Mouse (Mus musculus): ENCODE results near the gene Znrf4.
A peak's percentile ranks its signal among the peaks of the same experiment; 100 is the strongest.
"Not testable (repeated sequence)": the region's sequence is repeated elsewhere in the genome, so short reads cannot be mapped to it uniquely, and the experiment has no call there.

The Znrf4 gene

DNA sequence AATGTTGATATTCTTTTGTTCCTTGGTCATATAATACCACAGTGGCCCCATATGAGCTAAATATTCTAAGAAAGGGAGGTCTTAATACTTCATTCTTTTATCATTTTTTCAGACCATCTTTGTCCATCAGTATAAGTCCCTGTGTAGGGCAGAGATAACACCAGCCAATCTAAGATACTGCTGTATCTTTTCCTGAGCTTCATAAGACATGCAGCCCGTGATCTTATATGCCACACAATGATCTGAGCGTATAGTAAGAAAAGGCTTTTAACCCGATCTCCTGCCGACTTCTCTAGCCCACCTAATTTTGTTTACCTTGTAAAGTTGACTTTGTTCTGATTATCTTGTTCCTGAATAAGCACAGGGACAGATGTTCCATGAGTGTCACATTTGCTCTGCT lies 12.7 kb upstream of the Znrf4 start:
- peak; percentile 5 for DNase-seq

DNA sequence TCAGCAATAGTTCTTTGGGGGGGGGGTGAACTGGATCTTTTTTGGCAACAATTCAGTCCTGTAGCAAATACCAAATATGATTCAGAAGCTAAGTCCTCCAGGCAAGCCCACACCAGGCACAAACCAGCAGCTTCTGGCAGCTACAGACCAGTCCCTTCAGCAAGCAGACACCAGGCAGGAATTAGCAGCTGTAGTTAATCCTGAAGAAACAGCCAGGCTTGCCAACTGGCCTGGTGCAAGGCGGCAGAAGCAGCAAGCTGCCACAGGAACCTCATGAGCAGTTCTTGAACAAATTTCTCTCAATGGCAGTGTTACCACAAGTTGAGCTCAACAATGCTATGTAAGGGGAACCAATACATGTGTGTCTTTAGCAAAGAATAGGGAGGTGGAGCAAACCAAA lies 10.5 kb upstream of the Znrf4 start:
- peak; percentile 46 for DNase-seq

DNA sequence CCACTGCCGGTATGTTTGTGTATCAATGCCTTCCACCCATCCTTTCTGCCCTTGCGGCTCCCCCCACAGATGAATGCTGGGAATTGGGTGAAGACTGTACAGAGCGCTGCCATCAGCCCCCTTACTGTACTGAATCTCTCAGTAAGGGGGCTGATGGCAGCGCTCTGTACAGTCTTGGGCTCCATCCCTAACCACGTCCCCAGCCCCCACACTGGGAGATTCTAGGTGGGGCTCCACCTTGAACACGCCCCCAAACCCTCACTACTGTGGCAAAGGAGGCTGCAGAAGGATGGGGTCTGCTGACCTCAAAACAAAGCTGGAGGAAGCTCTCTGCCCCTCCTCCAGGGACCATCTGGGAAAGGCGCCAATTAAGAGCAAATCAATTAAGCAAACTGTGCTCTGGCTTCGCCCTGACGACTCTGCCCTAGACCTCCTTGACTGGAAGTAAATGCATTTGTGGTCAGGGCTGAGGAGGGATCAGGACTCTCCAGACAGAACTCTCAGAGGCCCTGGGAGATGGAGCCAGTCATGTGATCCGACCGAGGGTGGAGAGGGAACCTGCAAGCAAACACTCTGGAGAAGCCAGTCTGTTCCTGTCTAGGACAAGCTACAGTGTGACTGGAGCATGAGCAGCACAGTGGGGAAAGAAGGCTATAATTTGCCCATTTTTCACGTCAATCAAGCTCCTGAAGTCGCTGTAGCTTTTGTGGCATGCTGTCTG lies 3.6 kb upstream of the Znrf4 start:
- peak; percentile 85 for DNase-seq

DNA sequence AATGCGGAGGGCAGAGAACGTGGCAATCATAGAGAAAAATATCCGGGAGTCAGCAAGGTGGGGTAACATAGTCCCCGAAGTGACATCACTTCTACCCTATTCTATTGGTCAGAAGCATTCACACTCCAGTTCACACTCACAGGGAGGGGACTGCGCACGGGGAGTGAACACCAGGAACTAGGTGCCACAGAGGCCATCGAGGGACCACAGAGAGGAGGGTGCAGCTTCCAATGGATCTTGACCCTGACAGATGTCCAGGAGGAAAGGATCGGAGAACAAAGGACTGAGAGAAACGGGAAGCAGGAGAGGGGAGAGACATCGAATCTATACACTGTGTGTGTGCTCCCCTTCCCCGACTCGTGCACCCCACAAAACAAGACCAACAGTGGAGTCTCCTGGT lies 2.7 kb upstream of the Znrf4 start:
- DNase-seq, result peak; percentile 72

DNA sequence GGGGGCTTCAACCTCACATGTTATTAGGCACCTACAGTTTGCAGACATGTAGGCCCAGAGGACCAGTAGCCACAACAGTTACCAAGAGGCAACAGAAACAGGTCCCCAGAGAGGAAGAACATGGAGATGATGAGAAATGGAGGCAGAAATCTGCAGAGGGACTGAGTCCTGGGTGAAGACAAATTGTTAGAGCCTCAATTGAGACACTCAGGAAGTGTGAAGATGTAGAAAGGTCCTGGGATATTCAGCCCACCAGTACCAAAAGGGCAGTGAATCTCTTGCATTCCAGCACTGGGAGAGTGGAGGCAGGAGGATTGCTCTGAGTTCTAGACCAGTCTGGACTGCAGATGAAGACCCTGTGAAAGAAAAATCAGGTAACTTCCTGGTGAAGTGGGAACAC lies 2.1 kb upstream of the Znrf4 start:
- DNase-seq, result peak; percentile 68

DNA sequence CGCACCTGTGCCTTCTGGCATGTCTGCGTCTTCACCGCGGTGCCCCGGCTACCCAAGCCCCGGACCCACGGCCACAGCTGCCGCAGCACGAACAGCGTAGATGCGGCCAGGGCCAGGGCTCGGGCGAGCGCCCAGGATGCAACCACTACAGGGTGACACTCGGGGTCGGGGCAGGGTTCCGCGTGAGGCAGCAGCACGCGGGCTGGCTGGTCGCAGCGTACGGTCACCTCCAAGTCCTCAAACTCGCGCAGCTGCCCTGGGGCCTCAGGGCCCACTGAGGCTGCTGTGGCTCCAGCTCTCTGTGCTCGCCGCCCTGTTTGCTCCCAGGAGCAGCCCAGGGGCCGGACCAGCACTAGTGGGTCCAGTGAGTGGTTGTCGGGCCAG lies 532 bp downstream of the Znrf4 start:
- peak; percentile 84 for DNase-seq

- DNase-seq, result peak; percentile 88
Measured at GRCm38 (mm10) chr17:56510970-56511706, 1.1 kb downstream of the Znrf4 start.

- DNase-seq, result peak; percentile 89
Measured at GRCm38 (mm10) chr17:56510473-56510969, 1.7 kb downstream of the Znrf4 start.

- DNase-seq, result peak; percentile 70
Measured at GRCm38 (mm10) chr17:56509707-56510472, 2.3 kb downstream of the Znrf4 start.

DNA sequence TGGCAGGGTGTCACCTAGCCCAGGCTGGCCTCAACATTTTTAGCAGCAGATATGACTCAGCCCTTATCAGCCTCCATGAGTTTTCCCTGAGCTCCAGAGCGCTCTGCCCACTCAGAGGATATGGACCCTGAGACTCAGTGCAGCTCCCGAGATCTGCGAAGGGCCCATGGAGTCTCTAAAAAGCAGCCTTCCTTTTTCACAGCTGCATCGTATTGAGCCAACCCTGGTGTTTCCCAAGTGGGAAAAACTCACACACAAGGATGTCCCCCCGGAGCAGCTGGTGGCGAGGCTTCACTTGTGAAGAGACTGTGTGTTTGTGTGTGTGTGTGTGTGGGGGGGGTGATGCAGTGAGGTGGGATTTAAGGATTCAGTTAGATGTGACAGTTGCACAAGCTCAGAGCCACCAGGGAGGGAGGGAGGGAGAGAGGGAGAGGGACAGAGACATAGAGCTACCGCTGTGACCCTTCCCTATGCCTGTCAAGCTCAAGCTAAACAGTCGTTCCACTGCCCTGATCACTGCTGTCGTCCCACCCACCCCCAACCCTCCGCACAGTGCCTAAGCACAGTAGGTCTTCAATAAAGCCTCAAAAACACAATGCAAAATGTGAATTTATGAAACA lies 3.1 kb downstream of the Znrf4 start:
- DNase-seq, result peak; percentile 85

- DNase-seq, result peak; percentile 100
Measured at GRCm38 (mm10) chr17:56507161-56508068, 4.8 kb downstream of the Znrf4 start.

DNA sequence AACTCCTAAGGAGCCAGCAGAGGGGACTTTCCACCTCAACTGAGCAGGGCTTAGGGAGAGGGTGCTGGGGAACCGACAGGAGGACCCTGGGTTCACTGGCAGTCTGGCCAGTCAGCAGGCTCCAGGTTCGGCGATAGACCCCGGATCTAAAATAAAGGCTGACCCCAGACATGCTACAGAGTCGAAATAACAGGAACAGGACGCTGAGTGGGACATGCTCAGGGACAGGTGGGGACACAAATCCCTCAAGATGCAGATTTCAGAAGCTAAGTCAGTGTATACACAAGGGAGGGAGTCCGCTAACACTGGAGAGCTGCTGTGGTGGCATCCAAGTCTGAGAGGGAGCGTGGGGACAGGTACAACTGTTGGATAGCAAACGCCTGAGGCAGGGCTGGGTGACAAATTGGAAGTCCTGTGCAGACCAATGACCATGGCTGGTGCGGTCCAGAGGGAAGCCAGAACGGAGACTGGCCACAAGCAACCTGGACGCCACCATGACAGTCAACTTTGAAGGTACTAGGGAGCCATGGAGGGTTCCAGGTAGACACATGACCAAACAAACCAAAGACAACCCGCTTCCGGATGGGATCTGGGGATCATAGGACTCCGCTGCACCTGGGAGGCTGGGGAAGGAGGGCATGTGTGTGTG lies 5.7 kb downstream of the Znrf4 start:
- DNase-seq, result peak; percentile 91

- peak; percentile 51 for DNase-seq
Measured at GRCm38 (mm10) chr17:56505401-56505800, 6.8 kb downstream of the Znrf4 start.

DNA sequence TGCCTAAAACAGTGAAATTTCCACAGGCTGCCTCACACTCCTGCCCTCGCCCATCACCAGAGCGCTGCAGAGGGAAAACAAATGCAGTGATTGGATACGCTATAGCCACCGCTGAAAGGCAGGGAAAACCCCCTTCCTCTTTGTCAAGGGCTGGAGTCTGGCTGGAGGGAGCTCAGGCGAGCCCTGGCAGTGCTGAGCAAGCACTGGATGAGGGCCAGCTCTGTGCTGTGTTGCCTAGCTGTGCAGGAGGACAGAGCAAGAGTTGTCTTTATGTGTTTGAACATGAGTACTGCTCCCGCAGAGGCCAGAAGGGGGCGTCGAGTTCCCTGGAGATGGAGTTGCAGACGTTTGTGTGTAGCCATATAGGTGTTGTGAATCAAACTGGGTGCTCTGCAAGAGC lies 9.7 kb downstream of the Znrf4 start:
- no peak for DNase-seq

DNA sequence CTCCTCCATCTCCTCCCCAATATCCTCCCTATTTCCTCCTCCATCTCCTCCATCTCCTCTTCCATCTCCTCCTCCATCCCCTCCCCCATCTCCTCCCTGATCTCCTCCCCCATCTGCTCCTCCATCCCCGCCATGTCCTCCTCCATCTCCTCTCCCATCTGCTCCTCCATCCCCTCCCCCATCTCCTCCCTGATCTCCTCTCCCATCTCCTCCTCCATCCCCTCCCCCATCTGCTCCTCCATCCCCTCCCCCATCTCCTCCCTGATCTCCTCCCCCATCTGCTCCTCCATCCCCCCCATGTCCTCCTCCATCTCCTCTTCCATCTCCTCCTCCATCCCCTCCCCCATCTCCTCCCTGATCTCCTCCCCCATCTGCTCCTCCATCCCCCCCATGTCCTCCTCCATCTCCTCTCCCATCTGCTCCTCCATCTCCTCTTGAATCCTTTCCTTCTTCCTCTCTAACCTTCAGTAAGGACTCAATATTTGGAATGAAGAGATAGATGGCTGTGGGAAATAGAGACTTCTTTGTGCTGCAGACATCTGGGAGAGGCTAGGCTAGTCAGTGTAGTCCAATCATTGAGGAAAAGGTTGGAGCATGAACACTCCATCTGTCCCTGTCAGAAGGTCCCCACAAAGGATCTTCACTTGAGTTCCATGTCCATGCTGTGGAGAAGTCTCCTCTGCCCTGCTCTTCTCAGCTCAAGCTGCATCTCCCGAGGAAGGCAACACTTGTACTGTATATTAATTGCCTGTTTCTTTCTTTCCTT lies 10.4 kb downstream of the Znrf4 start:
- not testable (repeated sequence) for DNase-seq

DNA sequence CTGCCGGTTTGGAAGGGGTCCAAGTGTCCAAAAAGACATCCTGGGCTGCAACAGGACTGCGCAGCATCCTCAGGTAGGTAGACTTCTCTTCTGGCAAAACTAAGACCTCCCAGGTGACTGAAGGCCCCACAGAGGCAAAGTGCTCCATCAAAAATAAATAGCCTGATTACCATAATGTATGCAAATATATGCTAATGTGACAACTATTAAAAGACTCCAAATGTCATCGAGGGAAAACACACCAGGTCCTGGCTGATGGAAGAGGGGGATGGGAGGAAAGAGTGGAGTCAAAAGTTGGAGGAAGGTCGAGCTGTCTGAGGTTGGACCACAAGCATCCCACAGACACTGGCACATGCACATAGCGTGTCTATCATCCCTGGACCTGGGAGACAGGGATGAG lies 13.0 kb downstream of the Znrf4 start:
- no peak for DNase-seq

- no peak for DNase-seq
Measured at GRCm38 (mm10) chr17:56494480-56494879, 17.8 kb downstream of the Znrf4 start.

GRCm38 (mm10) chr17:56493841-56494240 lies 18.4 kb downstream of the Znrf4 start:
- no peak for DNase-seq

GRCm38 (mm10) chr17:56490438-56491152 lies 21.6 kb downstream of the Znrf4 start:
- no peak for DNase-seq

DNA sequence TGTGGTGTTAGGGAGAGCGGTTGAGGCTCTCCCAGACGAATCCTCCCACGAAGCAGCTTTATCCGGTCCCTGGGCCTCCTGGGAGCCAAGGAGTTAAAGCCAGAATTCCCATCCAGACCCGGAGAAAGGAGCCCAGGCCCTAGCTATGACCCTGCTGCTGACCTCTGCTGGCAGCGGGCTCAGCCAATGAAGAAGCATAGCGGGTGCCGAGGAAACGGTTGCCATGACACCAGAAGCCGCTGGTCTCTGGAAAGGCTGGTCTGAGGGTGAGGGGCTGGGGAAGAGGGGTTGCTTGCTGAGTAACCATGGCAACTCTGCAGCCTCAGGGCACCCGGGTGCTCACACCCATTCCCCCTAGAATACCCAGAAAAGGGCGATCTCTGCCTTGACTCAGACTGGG lies 24.2 kb downstream of the Znrf4 start:
- peak; percentile 86 for DNase-seq
